Mouse (Mus musculus) embryonic facial prominence, embryonic 10.5 days (tissue): ENCODE data around the gene Wars. TPM values are rescaled to one million over a fixed set of nuclear protein-coding genes. Genes with fewer than 3 reads are reported as not detected.

Source experiments
- DNase-seq: peaks from one replicate; pipeline ENCODE4 v3.0.0-alpha.2; 2017; ENCODE audit warnings: low spot score
- H3K27ac ChIP-seq: fragments of 300-500 bp; sonication (generic); replicated peaks from 2 replicates; pipeline ENCODE4 v1.5.1; 2016; ENCODE audit warnings: mild to moderate bottlenecking
- H3K27me3 ChIP-seq: fragments of 300-500 bp; sonication (generic); replicated peaks from 2 replicates; pipeline ENCODE4 v1.6.1; 2016; ENCODE audit warnings: low read depth, mild to moderate bottlenecking; ENCODE audit not compliant: poor library complexity, severe bottlenecking
- H3K36me3 ChIP-seq: fragments of 300-500 bp; sonication (generic); replicated peaks from 2 replicates; pipeline ENCODE4 v1.6.1; 2016; ENCODE audit warnings: mild to moderate bottlenecking, moderate library complexity
- H3K4me1 ChIP-seq: fragments of 300-500 bp; sonication (generic); 2 replicates; pipeline ENCODE4 v1.6.1; 2016
- H3K4me3 ChIP-seq: fragments of 300-500 bp; sonication (generic); 2 replicates; pipeline ENCODE4 v1.5.1; 2016; ENCODE audit warnings: mild to moderate bottlenecking, moderate library complexity
- H3K9me3 ChIP-seq: fragments of 300-500 bp; sonication (generic); 2 replicates; pipeline ENCODE4 v1.6.1; 2016; ENCODE audit warnings: mild to moderate bottlenecking
- WGBS: fragments of 180-500 bp; shearing (Covaris S2); methylation state at CpG from one replicate; pipeline ENCODE4 v1.1.7; 2016; 5-methylcytosine and 5-hydroxymethylcytosine counted together
- polyA plus RNA-seq: library from polyadenylated mRNA; unstranded; fragments of >200 nt; fragmentation: Nextera tagmentation; extraction: Ambion mirVana; gene quantifications from 2 replicates; pipeline ENCODE4 v1.2.1, GENCODE M21; 2016

The Wars gene
- polyA plus RNA-seq, 1 experiment from 2014 or later, result 147 TPM

DNA sequence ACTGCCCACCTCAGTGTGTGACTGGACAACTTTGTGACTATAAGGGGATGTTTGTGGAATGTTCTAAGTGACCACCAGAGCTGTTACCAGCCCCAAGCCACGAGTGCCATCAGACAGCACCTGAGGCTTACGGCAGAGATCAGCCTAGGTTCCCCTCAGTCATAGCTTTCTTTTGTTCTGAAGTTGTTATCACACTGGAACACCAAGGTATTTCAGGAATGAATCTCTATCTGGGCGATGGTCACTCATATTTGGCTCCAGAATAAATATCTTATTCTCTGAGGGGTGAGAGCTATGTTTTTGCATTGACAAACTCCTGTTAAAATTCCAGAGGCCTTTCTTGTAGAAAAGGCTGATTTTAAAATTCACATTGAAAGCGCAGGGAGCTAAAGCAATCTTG, 14.8 kb downstream of the Wars start:
- WGBS, result 91% methylated on average over 4 of the region's 4 CpGs
- Histone ChIP-seq H3K27ac (no peak overlapping the region), H3K27me3 (no peaks in the 10 kb centered on the region), H3K4me3 (no peak overlapping the region), H3K9me3 (no peaks in the 10 kb centered on the region), H3K4me1 (no peaks in the 10 kb centered on the region), H3K36me3 (peaks cover 99% of the 10 kb centered on the region)
- no peak for DNase-seq

DNA sequence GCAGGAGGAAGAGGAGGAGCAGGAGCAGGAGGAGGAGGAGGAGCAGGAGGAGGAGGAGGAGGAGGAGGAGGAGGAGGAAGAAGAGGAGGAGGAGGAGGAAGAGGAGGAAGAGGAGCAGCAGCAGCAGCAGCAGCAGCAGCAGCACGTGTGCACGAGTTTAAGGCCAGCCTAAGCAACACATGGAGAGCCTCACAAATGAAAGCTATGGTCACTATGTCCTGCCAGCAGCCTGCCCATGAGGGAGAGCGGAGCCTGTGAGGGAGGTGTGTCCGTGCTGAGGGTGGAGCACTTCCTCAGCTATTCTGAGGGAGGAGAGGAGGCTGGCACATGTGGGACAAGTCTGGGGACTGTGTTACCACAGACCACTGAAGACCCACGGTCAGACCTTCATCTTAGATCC, 20.9 kb downstream of the Wars start:
- H3K36me3 ChIP-seq, result peaks cover 99% of the 10 kb centered on the region
- 87% methylated on average over 5 of the region's 5 CpGs for WGBS
- no peak overlapping the region for H3K4me3 ChIP-seq
- H3K27ac ChIP-seq, result no peak overlapping the region
- no peaks in the 10 kb centered on the region for H3K9me3 ChIP-seq
- DNase-seq, result no peak
- no peaks in the 10 kb centered on the region for H3K4me1 ChIP-seq
- no peaks in the 10 kb centered on the region for H3K27me3 ChIP-seq

- H3K4me1 ChIP-seq, result no peaks in the 10 kb centered on the region
- H3K27me3 ChIP-seq, result no peaks in the 10 kb centered on the region
- H3K36me3 ChIP-seq, result peaks cover 100% of the 10 kb centered on the region
- no peak overlapping the region for H3K4me3 ChIP-seq
- no peak for DNase-seq
- H3K27ac ChIP-seq, result no peak overlapping the region
- 85% methylated on average over 2 of the region's 2 CpGs for WGBS
- no peaks in the 10 kb centered on the region for H3K9me3 ChIP-seq
Measured at GRCm38 (mm10) chr12:108869575-108869974, 24.4 kb downstream of the Wars start.

DNA sequence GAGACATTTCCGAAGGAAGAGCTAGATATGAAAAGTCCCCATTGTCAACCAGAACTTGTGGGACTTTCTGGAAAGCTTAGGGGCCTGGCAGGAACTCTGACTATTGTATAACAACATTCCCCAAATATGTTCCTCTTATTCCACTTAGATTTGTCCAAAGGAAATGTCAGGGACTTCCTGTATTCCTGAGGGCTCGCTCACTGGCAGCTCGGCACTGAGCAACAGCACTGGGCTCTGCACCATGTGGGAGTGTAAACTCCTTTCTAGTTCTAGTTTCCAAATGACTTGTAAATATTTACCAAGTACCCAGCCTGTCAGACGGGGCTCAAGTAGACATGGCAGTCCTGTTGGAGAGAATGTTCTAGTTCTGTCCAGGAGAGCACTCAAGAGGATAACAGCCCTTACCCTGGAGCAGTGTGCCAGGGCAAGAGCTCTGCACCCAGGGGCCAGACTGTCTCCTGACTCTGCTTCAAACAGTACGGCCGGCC, 28.9 kb downstream of the Wars start:
- H3K36me3 ChIP-seq, result peaks cover 100% of the 10 kb centered on the region
- DNase-seq, result no peak
- H3K9me3 ChIP-seq, result no peaks in the 10 kb centered on the region
- H3K4me1 ChIP-seq, result no peaks in the 10 kb centered on the region
- no peak overlapping the region for H3K27ac ChIP-seq
- H3K4me3 ChIP-seq, result no peak overlapping the region
- no peaks in the 10 kb centered on the region for H3K27me3 ChIP-seq
- 93% methylated on average over 6 of the region's 6 CpGs for WGBS

DNA sequence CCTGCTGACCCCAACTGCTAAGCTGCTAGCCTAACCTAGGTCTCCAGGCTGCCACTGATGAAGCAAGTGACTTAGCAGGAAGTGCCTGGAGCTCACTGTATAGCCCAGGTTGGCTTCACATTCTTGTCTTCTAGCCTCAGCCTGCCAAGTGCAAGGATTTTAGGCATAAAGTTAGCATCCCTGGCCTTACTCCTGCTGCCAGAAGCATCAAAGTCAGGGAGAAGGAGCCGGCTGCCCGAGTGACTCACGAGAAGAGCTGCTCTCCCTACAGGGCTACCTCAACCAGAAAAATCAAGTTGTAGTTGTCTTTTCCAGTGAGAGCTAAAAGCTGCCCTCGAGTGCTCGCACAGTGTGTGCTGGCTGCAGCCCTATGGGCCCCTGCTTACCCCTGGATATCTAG, 35.5 kb downstream of the Wars start:
- Histone ChIP-seq H3K36me3 (peaks cover 63% of the 10 kb centered on the region), H3K4me1 (peaks cover 22% of the 10 kb centered on the region), H3K27ac (no peak overlapping the region), H3K9me3 (no peaks in the 10 kb centered on the region), H3K4me3 (no peak overlapping the region), H3K27me3 (no peaks in the 10 kb centered on the region)
- WGBS, result 84% methylated on average over 5 of the region's 5 CpGs
- no peak for DNase-seq

DNA sequence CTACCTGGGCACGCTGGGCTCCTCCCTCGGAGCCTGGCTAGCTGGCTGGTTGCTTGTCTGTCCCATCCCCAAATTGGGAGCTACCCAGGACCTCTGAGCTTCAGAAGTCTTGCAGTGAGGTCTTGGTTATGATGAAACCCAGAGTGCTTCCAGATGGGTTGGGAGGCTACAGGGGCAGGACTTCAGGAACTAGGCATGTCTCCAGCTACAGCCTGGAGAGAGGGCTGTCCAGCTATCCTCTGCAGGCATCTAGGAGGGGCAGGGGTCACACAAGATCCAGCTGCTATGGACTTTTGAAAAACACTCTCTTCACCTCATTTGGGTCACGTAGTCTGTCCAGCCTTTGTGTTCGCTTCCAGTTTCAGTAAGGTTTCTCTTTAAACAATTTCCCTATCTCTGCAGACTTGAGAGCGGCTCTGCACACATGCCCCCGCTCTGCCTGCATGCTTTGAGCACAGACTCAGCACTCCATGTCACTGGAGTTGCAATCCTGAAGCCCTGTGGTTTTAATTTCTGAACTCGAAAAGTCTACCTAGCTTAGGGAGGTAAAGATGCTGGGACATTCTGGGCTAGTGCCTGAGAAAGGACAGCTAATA, 36.3 kb downstream of the Wars start:
- no peak for DNase-seq
- peaks cover 55% of the 10 kb centered on the region for H3K36me3 ChIP-seq

GRCm38 (mm10) chr12:108857109-108857508, 36.9 kb downstream of the Wars start:
- 88% methylated on average over 7 of the region's 7 CpGs for WGBS
- no peak for DNase-seq
- H3K4me1 ChIP-seq, result peaks cover 22% of the 10 kb centered on the region
- H3K9me3 ChIP-seq, result no peaks in the 10 kb centered on the region
- H3K36me3 ChIP-seq, result peaks cover 49% of the 10 kb centered on the region
- no peaks in the 10 kb centered on the region for H3K27me3 ChIP-seq
- H3K4me3 ChIP-seq, result no peak overlapping the region
- peak overlapping the region; percentile 30; the same call in 1 of the 2 replicates for H3K27ac ChIP-seq

More for the DNA sequence above, 36.3 kb downstream of the Wars start:
- 78% methylated on average over 7 of the region's 7 CpGs for WGBS
- Histone ChIP-seq H3K9me3 (no peaks in the 10 kb centered on the region), H3K27ac (0 out of 2 replicates have a peak overlapping the region, but pooled peaks have one; percentile 3), H3K4me1 (peaks cover 22% of the 10 kb centered on the region), H3K4me3 (no peak overlapping the region), H3K27me3 (no peaks in the 10 kb centered on the region)

DNA sequence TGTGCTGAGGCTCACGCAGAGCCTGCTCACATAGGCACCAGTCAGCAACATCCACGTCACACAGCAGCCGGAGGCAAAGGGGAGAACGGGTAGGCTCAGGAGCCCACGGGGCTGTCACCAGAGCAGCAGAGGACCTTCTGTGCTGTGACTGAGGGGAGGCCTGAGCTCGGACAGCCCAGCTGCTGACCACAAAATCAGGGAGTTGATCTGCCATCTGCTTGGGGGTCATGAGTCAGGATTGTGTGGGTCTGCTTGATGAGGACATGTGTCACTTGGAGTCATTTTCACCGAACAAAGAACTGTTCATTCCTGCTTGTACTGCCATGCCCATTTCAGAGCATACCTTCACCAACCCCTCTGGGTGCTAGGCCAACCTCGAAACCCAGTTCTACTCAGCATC, 37.8 kb downstream of the Wars start:
- Histone ChIP-seq H3K27me3 (no peaks in the 10 kb centered on the region), H3K4me1 (peaks cover 30% of the 10 kb centered on the region), H3K9me3 (no peaks in the 10 kb centered on the region), H3K27ac (0 out of 2 replicates have a peak overlapping the region, but pooled peaks have one; percentile 42), H3K4me3 (no peak overlapping the region), H3K36me3 (peaks cover 40% of the 10 kb centered on the region)
- no peak for DNase-seq
- 88% methylated on average over 8 of the region's 8 CpGs for WGBS

DNA sequence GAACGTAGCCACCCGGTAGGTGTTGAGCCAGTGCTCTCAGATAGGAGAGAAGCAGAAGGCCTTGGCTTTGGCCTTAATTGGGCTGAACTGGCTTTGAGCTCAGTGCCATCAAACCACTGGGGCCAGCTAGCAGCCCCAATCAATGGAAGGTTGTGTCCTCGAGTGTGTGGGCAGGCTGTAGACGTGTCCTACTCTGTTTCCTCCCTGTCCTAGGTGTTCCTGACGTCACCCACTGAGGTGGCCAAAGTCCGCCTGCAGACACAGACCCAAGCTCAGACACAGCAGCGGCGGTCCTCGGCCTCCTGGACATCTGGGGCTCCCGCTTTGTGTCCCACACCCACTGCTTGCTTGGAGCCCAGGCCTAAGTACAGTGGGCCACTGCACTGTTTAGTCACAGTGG, 38.9 kb downstream of the Wars start:
- DNase-seq, result no peak
- WGBS, result 90% methylated on average over 10 of the region's 10 CpGs
- Histone ChIP-seq H3K4me1 (peaks cover 41% of the 10 kb centered on the region), H3K4me3 (no peak overlapping the region), H3K9me3 (no peaks in the 10 kb centered on the region), H3K36me3 (peaks cover 29% of the 10 kb centered on the region), H3K27ac (no peak overlapping the region), H3K27me3 (no peaks in the 10 kb centered on the region)

GRCm38 (mm10) chr12:108852822-108853221, 41.2 kb downstream of the Wars start:
- Histone ChIP-seq H3K27me3 (no peaks in the 10 kb centered on the region), H3K4me1 (peaks cover 45% of the 10 kb centered on the region), H3K27ac (peak overlapping the region; percentile 44; the same call in 1 of the 2 replicates), H3K9me3 (no peaks in the 10 kb centered on the region), H3K4me3 (no peak overlapping the region), H3K36me3 (peaks cover 24% of the 10 kb centered on the region)
- DNase-seq, result no peak
- 86% methylated on average over 8 of the region's 8 CpGs for WGBS

- H3K4me1 ChIP-seq, result peaks cover 27% of the 10 kb centered on the region
- no peak overlapping the region for H3K4me3 ChIP-seq
- no peaks in the 10 kb centered on the region for H3K27me3 ChIP-seq
- no peak overlapping the region for H3K27ac ChIP-seq
- H3K9me3 ChIP-seq, result no peaks in the 10 kb centered on the region
- DNase-seq, result no peak
- 87% methylated on average over 8 of the region's 8 CpGs for WGBS
- H3K36me3 ChIP-seq, result peaks cover 35% of the 10 kb centered on the region
Measured at GRCm38 (mm10) chr12:108850886-108851285, 43.1 kb downstream of the Wars start.

- no peak overlapping the region for H3K27ac ChIP-seq
- no peak overlapping the region for H3K4me3 ChIP-seq
- DNase-seq, result no peak
- 46% methylated on average over 8 of the region's 8 CpGs for WGBS
- H3K4me1 ChIP-seq, result peaks cover 25% of the 10 kb centered on the region
- no peaks in the 10 kb centered on the region for H3K9me3 ChIP-seq
- H3K36me3 ChIP-seq, result peaks cover 36% of the 10 kb centered on the region
- H3K27me3 ChIP-seq, result no peaks in the 10 kb centered on the region
Measured at GRCm38 (mm10) chr12:108850129-108850528, 43.8 kb downstream of the Wars start.

- 89% methylated on average over 4 of the region's 4 CpGs for WGBS
- Histone ChIP-seq H3K4me1 (peaks cover 25% of the 10 kb centered on the region), H3K4me3 (no peak overlapping the region), H3K27ac (no peak overlapping the region), H3K9me3 (no peaks in the 10 kb centered on the region), H3K27me3 (no peaks in the 10 kb centered on the region), H3K36me3 (peaks cover 39% of the 10 kb centered on the region)
- DNase-seq, result no peak
Measured at GRCm38 (mm10) chr12:108849488-108850022, 44.4 kb downstream of the Wars start.
